Mouse (Mus musculus): ENCODE measurements around the gene Ulk4. TPM values are rescaled to one million over a fixed set of nuclear protein-coding genes. Genes with fewer than 3 reads are reported as not detected.
A peak's percentile ranks its signal among the peaks of the same experiment; 100 is the strongest.
"Not testable (repeated sequence)": the region's sequence is repeated elsewhere in the genome, so short reads cannot be mapped to it uniquely, and the experiment has no call there.

Gene Ulk4
- total RNA-seq, 2 experiments from 2014 or later = 7.4 to 9.1 TPM

- intact Hi-C loops (cut with DNase I) = no loop called here
These were observed 221.0 kb downstream of the Ulk4 start for GRCm38 (mm10) chr9:121056036-121056435.

GRCm38 (mm10) chr9:121045657-121046056 is 231.3 kb downstream of the Ulk4 start:
- DNase-seq (ENCODE audit: low spot score in 2 of 2); intact Hi-C loops (cut with DNase I): not testable (repeated sequence)

More at GRCm38 (mm10) chr9:121056036-121056435, 221.0 kb downstream of the Ulk4 start:
- DNase-seq (ENCODE audit: low spot score in 2 of 2) = no peak

GRCm38 (mm10) chr9:121044471-121045206 is 232.4 kb downstream of the Ulk4 start:
- no peak for DNase-seq (ENCODE audit: low spot score in 2 of 2)
- intact Hi-C loops (cut with DNase I) = no loop called here

- no peak for DNase-seq (ENCODE audit: low spot score in 2 of 2)
- intact Hi-C loops (cut with DNase I) = no loop called here
These were observed 234.0 kb downstream of the Ulk4 start for GRCm38 (mm10) chr9:121043021-121043420.

- no peak for DNase-seq (ENCODE audit: low spot score in 2 of 2)
- intact Hi-C loops (cut with DNase I) = no loop called here
These were observed 238.6 kb downstream of the Ulk4 start for GRCm38 (mm10) chr9:121038396-121038795.

- DNase-seq (ENCODE audit: low spot score in 2 of 2) = no peak
- intact Hi-C loops (cut with DNase I) = no loop called here
These were observed 239.0 kb downstream of the Ulk4 start for GRCm38 (mm10) chr9:121037975-121038374.

GRCm38 (mm10) chr9:121035296-121035695 is 241.7 kb downstream of the Ulk4 start:
- DNase-seq (ENCODE audit: low spot score in 2 of 2) = no peak
- intact Hi-C loops (cut with DNase I) = no loop called here

GRCm38 (mm10) chr9:121033596-121033995 is 243.4 kb downstream of the Ulk4 start:
- no peak for DNase-seq (ENCODE audit: low spot score in 2 of 2)

GRCm38 (mm10) chr9:121032322-121032964 is 244.6 kb downstream of the Ulk4 start:
- intact Hi-C loops (cut with DNase I) = no loop called here
- no peak for DNase-seq (ENCODE audit: low spot score in 2 of 2)

More at GRCm38 (mm10) chr9:121033596-121033995, 243.4 kb downstream of the Ulk4 start:
- intact Hi-C loops (cut with DNase I) = no loop called here

GRCm38 (mm10) chr9:121030949-121031348 is 246.0 kb downstream of the Ulk4 start:
- intact Hi-C loops (cut with DNase I) = no loop called here
- DNase-seq (ENCODE audit: low spot score in 2 of 2) = no peak

GRCm38 (mm10) chr9:121029786-121030185 is 247.2 kb downstream of the Ulk4 start:
- DNase-seq (ENCODE audit: low spot score in 2 of 2) = peak in 1 of 2 experiments; percentile 8
- intact Hi-C loops (cut with DNase I) = no loop called here

- peak in 1 of 2 experiments; percentile 9 for DNase-seq (ENCODE audit: low spot score in 2 of 2)
- intact Hi-C loops (cut with DNase I) = no loop called here
These were observed 253.3 kb downstream of the Ulk4 start for GRCm38 (mm10) chr9:121023526-121024264.

GRCm38 (mm10) chr9:121020360-121020759 is 256.6 kb downstream of the Ulk4 start:
- intact Hi-C loops (cut with DNase I) = no loop called here

GRCm38 (mm10) chr9:121019932-121020331 is 257.1 kb downstream of the Ulk4 start:
- no peak for DNase-seq (ENCODE audit: low spot score in 2 of 2)
- intact Hi-C loops (cut with DNase I) = no loop called here

More at GRCm38 (mm10) chr9:121020360-121020759, 256.6 kb downstream of the Ulk4 start:
- no peak for DNase-seq (ENCODE audit: low spot score in 2 of 2)

GRCm38 (mm10) chr9:121018524-121019315 is 258.3 kb downstream of the Ulk4 start:
- no peak for DNase-seq (ENCODE audit: low spot score in 2 of 2)
- intact Hi-C loops (cut with DNase I) = no loop called here

GRCm38 (mm10) chr9:121015810-121016502 is 261.0 kb downstream of the Ulk4 start:
- intact Hi-C loops (cut with DNase I) = no loop called here
- no peak for DNase-seq (ENCODE audit: low spot score in 2 of 2)

GRCm38 (mm10) chr9:121011540-121011939 is 265.5 kb downstream of the Ulk4 start:
- intact Hi-C loops (cut with DNase I) = no loop called here
- DNase-seq (ENCODE audit: low spot score in 2 of 2) = no peak

GRCm38 (mm10) chr9:121010544-121010943 is 266.5 kb downstream of the Ulk4 start:
- no peak for DNase-seq (ENCODE audit: low spot score in 2 of 2)
- intact Hi-C loops (cut with DNase I) = no loop called here

- intact Hi-C loops (cut with DNase I) = no loop called here
- peak in 1 of 2 experiments; percentile 16 for DNase-seq (ENCODE audit: low spot score in 2 of 2)
These were observed 271.0 kb downstream of the Ulk4 start for GRCm38 (mm10) chr9:121005961-121006360.

Data from left cerebral cortex, postnatal 25 days (tissue).